Mouse (Mus musculus): ENCODE data around the gene Wdr31. TPM values are rescaled to one million over a fixed set of nuclear protein-coding genes. Genes with fewer than 3 reads are reported as not detected.

The Wdr31 gene
- polyA plus RNA-seq, 1 experiment from 2014 or later: 13.8 TPM

Other genes starting within 250 kb of the Wdr31 start
- 22.8 and 22.9 TPM in 2 replicates for gene Zfp37, start 239.8 kb downstream of the Wdr31 start, polyA plus RNA-seq (2015; fragmentation: Nextera tagmentation; extraction: Ambion mirVana)
- gene Slc31a2, start 208.3 kb downstream of the Wdr31 start, polyA plus RNA-seq (2015; fragmentation: Nextera tagmentation; extraction: Ambion mirVana): 13.0 and 15.6 TPM in 2 replicates
- gene Fkbp15, start 110.3 kb downstream of the Wdr31 start, polyA plus RNA-seq (2015; fragmentation: Nextera tagmentation; extraction: Ambion mirVana): 23.5 and 24.0 TPM in 2 replicates
- gene Slc31a1, start 110.2 kb downstream of the Wdr31 start, polyA plus RNA-seq (2015; fragmentation: Nextera tagmentation; extraction: Ambion mirVana): 39.6 and 43.2 TPM in 2 replicates
- gene Cdc26, start 62.3 kb downstream of the Wdr31 start, polyA plus RNA-seq (2015; fragmentation: Nextera tagmentation; extraction: Ambion mirVana): 99.8 and 104 TPM in 2 replicates
- 17.0 and 18.7 TPM in 2 replicates for gene Prpf4, start 62.1 kb downstream of the Wdr31 start, polyA plus RNA-seq (2015; fragmentation: Nextera tagmentation; extraction: Ambion mirVana)
- not detected in 2 replicates for gene Rnf183, start 35.6 kb downstream of the Wdr31 start, polyA plus RNA-seq (2015; fragmentation: Nextera tagmentation; extraction: Ambion mirVana)
- 0.62 and 0.71 TPM in 2 replicates for gene Bspry, start 9.2 kb upstream of the Wdr31 start, polyA plus RNA-seq (2015; fragmentation: Nextera tagmentation; extraction: Ambion mirVana)
- 9.7 and 10.8 TPM in 2 replicates for gene Hdhd3, start 32.6 kb upstream of the Wdr31 start, polyA plus RNA-seq (2015; fragmentation: Nextera tagmentation; extraction: Ambion mirVana)
- 67.7 and 68.4 TPM in 2 replicates for gene Alad, start 49.0 kb upstream of the Wdr31 start, polyA plus RNA-seq (2015; fragmentation: Nextera tagmentation; extraction: Ambion mirVana)
- gene Pole3, start 54.2 kb upstream of the Wdr31 start, polyA plus RNA-seq (2015; fragmentation: Nextera tagmentation; extraction: Ambion mirVana): 81.6 and 92.0 TPM in 2 replicates
- 0.58 and 0.61 TPM in 2 replicates for gene 4933430I17Rik, start 54.5 kb upstream of the Wdr31 start, polyA plus RNA-seq (2015; fragmentation: Nextera tagmentation; extraction: Ambion mirVana)
- 44.8 and 50.4 TPM in 2 replicates for gene Rgs3, start 89.0 kb upstream of the Wdr31 start, polyA plus RNA-seq (2015; fragmentation: Nextera tagmentation; extraction: Ambion mirVana)